7 mouse cellular contexts compared by ENCODE assay signal in genomic region chr5:115300792-115301614, GRCm38 (mm10). TPM values are rescaled to one million over a fixed set of nuclear protein-coding genes. Genes with fewer than 3 reads are reported as not detected.
A peak's percentile ranks its signal among the peaks of the same experiment; 100 is the strongest.
DNase-seq lines count a peak whose midpoint lies in the region; ATAC-seq lines count a peak whose summit lies in the region.

Gene Dynll1 (minus strand): TSS chr5:115300999.

- peaks cover 4% of the 10 kb centered on the region; the same call in 1 of the 2 replicates for H3K4me1 ChIP-seq in embryonic facial prominence, embryonic 11.5 days (ENCODE audit: control insufficient read depth, insufficient read depth, low read length)
- 0 out of 2 replicates have a peak, but pooled peaks cover 7% of the 10 kb centered on the region for H3K4me1 ChIP-seq in limb, embryonic 11.5 days (ENCODE audit: control insufficient read depth, insufficient read depth, low read length)
- peaks cover 19% of the 10 kb centered on the region for H3K4me1 ChIP-seq in midbrain, embryonic 14.5 days (ENCODE audit: control insufficient read depth, insufficient read depth, low read length)

- no peaks in the 10 kb centered on the region for H3K9me3 ChIP-seq in embryonic facial prominence, embryonic 11.5 days (replicated peaks; ENCODE audit: control insufficient read depth, low read length)
- no peaks in the 10 kb centered on the region for H3K9me3 ChIP-seq in limb, embryonic 11.5 days (ENCODE audit: control insufficient read depth, low read length)
- no peaks in the 10 kb centered on the region for H3K9me3 ChIP-seq in midbrain, embryonic 14.5 days (ENCODE audit: control insufficient read depth, low read length)

- H3K4me2 ChIP-seq in embryonic facial prominence, embryonic 11.5 days (ENCODE audit: low read depth, low read length), result peak within 1 kb of the TSS; percentile 64
- H3K4me2 ChIP-seq in limb, embryonic 11.5 days (ENCODE audit: low read depth, severe bottlenecking), result peak within 1 kb of the TSS; percentile 62
- peak within 1 kb of the TSS; percentile 87 for H3K4me2 ChIP-seq in midbrain, embryonic 14.5 days (ENCODE audit: low read length)

- peak within 1 kb of the TSS; percentile 66 for H3K4me3 ChIP-seq in embryonic facial prominence, embryonic 11.5 days (ENCODE audit: low read depth, low read length)
- peak within 1 kb of the TSS; percentile 95 for H3K4me3 ChIP-seq in limb, embryonic 11.5 days (ENCODE audit: low read depth, low read length)
- H3K4me3 ChIP-seq in midbrain, embryonic 14.5 days (replicated peaks; ENCODE audit: low read depth, low read length), result peak within 1 kb of the TSS; percentile 80

- H3K27ac ChIP-seq in embryonic facial prominence, embryonic 11.5 days (replicated peaks; ENCODE audit: low read depth, low read length), result peak within 1 kb of the TSS; percentile 88
- H3K27ac ChIP-seq in limb, embryonic 11.5 days (replicated peaks; ENCODE audit: low read depth, low read length), result peak within 1 kb of the TSS; percentile 74
- H3K27ac ChIP-seq in midbrain, embryonic 14.5 days (replicated peaks; ENCODE audit: low read depth, low read length), result peak within 1 kb of the TSS; percentile 89

- WGBS in embryonic facial prominence, embryonic 11.5 days, result under 1% methylated on average over 65 of the region's 66 CpGs
- under 1% methylated on average over 60 of the region's 66 CpGs for WGBS in limb, embryonic 11.5 days
- WGBS in midbrain, embryonic 14.5 days, result under 1% methylated on average over 66 of the region's 66 CpGs

- peak; percentile 99 for DNase-seq in adrenal gland, postnatal 14 days
- DNase-seq in embryonic facial prominence, embryonic 11.5 days (ENCODE audit: low spot score), result peak; percentile 100
- peak; percentile 100 for DNase-seq in heart, adult 11 months
- peak; percentile 100 for DNase-seq in kidney, adult 18-20 months
- peak; percentile 100 for DNase-seq in limb, embryonic 11.5 days (ENCODE audit: low spot score)
- peak; percentile 100 for DNase-seq in midbrain, embryonic 14.5 days
- peak; percentile 98 to 99 for DNase-seq in spleen, adult 18-20 months

- peak within 1 kb of the TSS; percentile 71 for H3K9ac ChIP-seq in embryonic facial prominence, embryonic 11.5 days (replicated peaks; ENCODE audit: low read length)
- peak within 1 kb of the TSS; percentile 89 for H3K9ac ChIP-seq in limb, embryonic 11.5 days (ENCODE audit: low read length)
- H3K9ac ChIP-seq in midbrain, embryonic 14.5 days (replicated peaks; ENCODE audit: low read length), result peak within 1 kb of the TSS; percentile 85

- ATAC-seq in embryonic facial prominence, embryonic 11.5 days (replicated peaks; ENCODE audit: insufficient number of reproducible peaks, low FRiP score, low TSS enrichment, low read depth), result peak; percentile 97
- peak; percentile 98 for ATAC-seq in limb, embryonic 11.5 days (ENCODE audit: insufficient number of reproducible peaks, low FRiP score, low TSS enrichment, low read depth)
- ATAC-seq in midbrain, embryonic 14.5 days (ENCODE audit: low FRiP score, low TSS enrichment), result peak; percentile 97

- H3K27me3 ChIP-seq in embryonic facial prominence, embryonic 11.5 days (ENCODE audit: control insufficient read depth, insufficient read depth, low read length), result no peaks in the 10 kb centered on the region
- no peaks in the 10 kb centered on the region for H3K27me3 ChIP-seq in limb, embryonic 11.5 days (ENCODE audit: control insufficient read depth, insufficient read depth, low read length)
- peaks cover 4% of the 10 kb centered on the region; the same call in 1 of the 2 replicates for H3K27me3 ChIP-seq in midbrain, embryonic 14.5 days (ENCODE audit: control insufficient read depth, insufficient read depth, low read length)

- H3K36me3 ChIP-seq in embryonic facial prominence, embryonic 11.5 days (replicated peaks; ENCODE audit: control insufficient read depth, insufficient read depth, low read depth, low read length), result peaks cover 7% of the 10 kb centered on the region
- peaks cover 11% of the 10 kb centered on the region; the same call in 1 of the 2 replicates for H3K36me3 ChIP-seq in limb, embryonic 11.5 days (ENCODE audit: control insufficient read depth, insufficient read depth, low read length)
- peaks cover 31% of the 10 kb centered on the region for H3K36me3 ChIP-seq in midbrain, embryonic 14.5 days (ENCODE audit: control insufficient read depth, insufficient read depth, low read length)

RNA-seq across cellular contexts. Expression of gene Dynll1, which starts in this region (rescaled TPM):
- total RNA-seq in adrenal gland, postnatal 14 days (2021), result 283 and 320 TPM in 2 replicates
- 1,836 and 1,851 TPM in 2 replicates for polyA plus RNA-seq in embryonic facial prominence, embryonic 11.5 days (2014; fragmentation: Nextera tagmentation; extraction: Ambion mirVana)
- 1,968 and 2,035 TPM in 2 replicates for polyA plus RNA-seq in limb, embryonic 11.5 days (2014; fragmentation: Nextera tagmentation; extraction: Ambion mirVana)
- 1,201 and 1,312 TPM in 2 replicates for polyA plus RNA-seq in midbrain, embryonic 14.5 days (2014; fragmentation: Nextera tagmentation; extraction: Ambion mirVana)

Comparison
In these comparisons a context has a peak if more than half of its experiments do, and no peak if none do; other contexts are left out.
1. Peak in every context shown above with its lines: DNase-seq, ATAC-seq, H3K4me3 ChIP-seq and H3K27ac ChIP-seq.